Mouse (Mus musculus) thymus, postnatal 25 days (tissue): ENCODE measurements around the gene Cd200r1.

Source experiments
- DNase-seq: peaks from one replicate; pipeline ENCODE4 v3.0.0; 2022

The Cd200r1 gene

GRCm38 (mm10) chr16:44765555-44766319 lies at the start of gene Cd200r1:
TSS of gene Cd200r1 (plus strand) at chr16:44765736.
- DNase-seq, result peak; percentile 36

DNA sequence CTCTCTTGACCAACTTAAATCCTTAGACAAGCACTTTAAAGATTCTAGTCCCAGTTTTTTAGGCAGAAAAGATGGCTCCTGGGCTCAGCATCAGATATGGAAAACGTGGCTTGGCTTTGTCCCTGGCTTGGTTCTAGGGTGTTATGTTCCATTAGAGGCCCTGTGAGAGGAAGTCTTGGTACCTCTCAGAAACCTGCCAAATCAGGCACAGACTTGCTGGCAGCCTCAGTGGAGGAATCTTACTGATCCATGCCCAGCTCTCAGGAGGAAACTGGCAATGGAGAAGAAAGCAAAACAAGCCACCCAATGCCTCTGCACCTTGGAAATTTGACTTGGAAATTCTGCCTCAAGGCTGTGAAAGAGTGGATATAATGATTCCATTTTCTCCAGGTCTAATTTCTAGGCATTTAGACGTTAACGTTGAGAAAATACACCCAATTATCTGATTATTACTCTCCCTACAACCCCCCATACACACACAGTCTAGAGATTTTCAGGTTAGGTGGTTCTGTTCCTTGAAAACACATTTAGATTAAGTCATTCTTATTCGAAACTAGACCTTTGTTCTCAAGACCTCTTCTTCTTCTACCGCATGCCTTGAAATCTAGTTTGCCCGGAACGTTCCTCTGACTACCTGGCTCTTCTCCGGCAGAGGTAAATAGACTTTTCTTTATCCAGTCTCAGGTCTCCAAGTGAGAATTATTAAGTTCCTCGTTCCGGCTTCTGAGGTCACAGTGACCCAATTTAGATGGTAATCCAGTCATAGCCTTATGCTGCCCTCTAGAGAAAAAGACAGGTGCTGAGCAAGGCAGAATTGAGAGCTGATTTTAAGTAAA lies 49.0 kb upstream of the Cd200r1 start:
- DNase-seq, result no peak

DNA sequence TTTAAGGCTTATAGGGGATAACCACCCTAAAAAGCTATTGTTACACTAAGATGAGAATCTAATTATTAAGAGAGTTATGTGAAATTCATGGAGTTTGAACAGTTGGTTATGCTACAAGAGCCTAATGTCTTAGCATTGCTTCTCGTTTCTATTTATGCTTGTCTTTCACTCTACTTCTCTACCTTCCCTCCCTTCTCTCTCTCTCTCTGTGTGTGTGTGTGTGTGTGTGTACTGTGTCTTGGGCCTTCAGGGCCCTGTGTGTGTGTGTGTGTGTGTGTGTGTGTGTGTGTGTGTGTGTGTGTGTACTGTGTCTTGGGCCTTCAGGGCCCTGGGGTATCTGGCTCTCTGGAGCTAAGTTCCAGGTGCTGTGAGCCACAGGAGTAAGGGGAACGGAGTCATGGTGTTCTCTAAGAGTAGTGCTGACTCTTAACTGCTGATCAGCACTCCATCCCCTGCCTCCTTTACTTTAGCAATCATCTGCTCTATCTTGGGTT lies 48.3 kb upstream of the Cd200r1 start:
- no peak for DNase-seq

DNA sequence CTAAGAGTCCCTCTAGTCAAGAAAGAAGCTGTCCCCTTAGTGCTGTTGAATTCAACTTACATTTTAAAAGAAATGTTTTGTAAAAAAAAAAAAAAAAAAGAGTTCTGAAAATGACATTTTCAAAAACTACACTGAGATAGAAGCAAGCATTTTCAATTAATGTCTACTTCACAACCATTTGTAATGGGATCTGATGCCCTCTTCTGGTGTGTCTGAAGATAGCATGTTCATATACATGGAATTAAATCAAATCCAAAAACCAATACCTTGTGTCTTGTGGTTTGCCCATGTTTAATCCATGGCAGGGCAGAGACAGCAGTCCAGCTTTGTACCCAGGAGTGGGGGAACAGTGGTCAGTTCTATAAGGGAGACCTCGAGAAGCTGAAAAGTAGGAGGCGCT lies 47.7 kb upstream of the Cd200r1 start:
- DNase-seq, result no peak

DNA sequence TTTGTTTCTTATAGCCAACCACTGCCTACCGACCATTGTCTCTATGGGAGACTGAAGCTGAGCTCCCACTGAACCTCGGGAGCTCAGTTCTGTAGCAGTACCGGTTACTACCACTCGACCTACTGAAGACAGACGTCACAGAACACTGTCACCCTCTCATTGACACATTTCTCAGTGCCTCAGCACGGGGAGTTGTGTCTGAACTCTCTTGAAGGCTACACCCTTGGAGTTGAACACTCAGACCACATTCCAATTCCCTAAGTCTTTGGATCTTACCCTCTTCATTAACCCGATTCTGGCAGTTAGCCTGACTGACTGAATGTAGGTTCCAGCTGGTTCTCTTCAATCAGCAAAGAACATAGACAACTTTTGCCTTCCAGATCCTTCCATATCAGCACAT lies 46.2 kb upstream of the Cd200r1 start:
- DNase-seq, result no peak

DNA sequence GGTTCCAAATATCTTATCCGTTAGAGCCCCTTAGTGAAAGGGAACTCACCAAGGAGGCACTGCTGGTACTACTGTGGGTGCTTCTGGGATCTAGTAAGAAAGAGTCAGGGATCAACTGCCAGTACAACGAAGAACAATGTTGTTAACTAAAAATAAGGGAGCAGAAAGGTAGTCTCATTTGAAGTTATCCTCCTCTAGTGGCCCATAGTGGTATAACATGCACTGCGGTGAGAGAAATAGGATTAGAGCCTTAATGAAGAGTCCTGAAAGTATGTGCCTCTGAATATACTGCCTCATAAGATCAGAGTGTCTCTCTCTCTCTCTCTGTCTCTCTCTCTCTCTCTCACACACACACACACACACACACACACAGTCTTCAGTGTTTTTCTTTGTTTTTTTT lies 45.0 kb upstream of the Cd200r1 start:
- DNase-seq, result no peak

DNA sequence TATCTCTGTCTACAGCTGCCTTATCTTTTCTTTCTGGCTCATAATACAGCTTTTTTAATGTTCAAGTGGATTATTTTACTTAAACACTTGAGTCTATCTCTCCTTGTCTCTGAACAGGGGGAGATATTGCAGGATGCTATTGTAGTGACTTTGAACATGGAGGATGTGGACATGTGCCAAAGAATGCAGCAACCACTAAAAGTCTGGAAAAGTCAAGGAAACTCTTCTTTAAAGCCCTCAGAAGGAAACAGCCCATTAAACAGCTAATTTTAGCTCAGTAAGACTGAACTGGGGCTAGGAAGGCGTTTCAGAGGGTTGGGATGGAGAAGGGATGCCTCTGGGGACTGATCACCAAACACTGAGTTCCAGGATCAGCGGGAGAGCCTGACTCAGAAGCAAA lies 42.9 kb upstream of the Cd200r1 start:
- DNase-seq, result no peak

GRCm38 (mm10) chr16:44724083-44724787 lies 41.3 kb upstream of the Cd200r1 start, which contains the start of gene Nepro:
TSS of gene Nepro (plus strand) at chr16:44724301.
- DNase-seq, result peak; percentile 92

DNA sequence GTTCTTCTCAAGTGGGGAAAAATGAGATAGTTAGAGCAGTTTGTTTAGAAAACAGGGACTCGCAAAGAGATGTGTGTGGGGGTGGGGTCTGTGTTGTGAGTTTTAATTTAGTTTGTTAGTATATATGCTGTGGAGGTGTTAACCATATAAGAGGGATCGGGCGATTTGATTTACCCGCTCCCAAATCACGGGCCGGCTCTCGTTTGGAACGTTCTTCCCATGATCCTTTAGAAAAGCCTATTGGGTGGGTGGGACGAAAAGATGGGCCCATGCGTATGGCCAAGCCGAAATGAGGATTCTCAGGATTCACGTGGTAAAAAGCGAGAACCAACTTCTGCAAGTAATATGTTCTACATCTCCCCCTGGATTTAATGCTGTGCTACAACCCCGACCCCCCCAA lies 40.7 kb upstream of the Cd200r1 start:
- no peak for DNase-seq

- peak; percentile 63 for DNase-seq
Observed at GRCm38 (mm10) chr16:44725286-44726223, 40.0 kb upstream of the Cd200r1 start.

DNA sequence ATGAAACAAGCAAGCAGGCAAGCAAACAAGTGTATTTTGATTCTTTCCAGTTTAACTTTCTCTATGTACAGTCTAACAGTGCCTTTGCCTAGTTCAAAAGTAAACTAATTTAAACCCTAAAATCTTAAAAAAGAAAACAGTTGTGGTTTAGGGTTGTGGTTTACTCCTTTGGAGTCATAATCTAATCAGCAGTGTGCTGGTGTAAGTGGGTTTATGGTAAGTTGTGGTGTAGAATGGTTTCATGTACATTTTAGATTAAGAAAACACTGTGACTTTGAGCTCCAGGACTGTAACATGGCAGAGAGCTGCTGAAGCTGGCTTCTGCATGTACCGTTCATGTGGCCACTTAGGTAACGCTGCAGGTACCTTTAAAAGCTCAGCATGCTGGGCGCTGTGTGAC lies 38.0 kb upstream of the Cd200r1 start:
- no peak for DNase-seq

DNA sequence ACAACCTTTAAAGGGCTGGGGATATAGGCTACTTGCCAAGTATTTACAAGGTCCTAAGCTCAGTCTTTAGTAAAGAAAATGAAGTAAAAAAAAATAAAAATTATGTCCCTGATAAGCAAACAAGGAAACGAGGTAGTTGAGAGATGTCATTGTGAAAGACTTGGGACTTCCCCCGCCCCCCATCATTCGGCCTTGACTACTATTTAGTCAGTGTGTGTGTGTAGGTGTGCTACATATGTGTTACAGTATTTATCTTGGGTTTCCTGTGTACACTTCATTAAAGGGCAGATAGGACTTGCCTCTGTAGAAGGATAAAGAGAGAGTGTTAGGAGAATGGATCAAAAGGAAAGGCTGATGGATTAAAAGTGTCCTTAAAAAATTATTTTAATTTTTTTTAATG lies 31.5 kb upstream of the Cd200r1 start:
- DNase-seq, result no peak

DNA sequence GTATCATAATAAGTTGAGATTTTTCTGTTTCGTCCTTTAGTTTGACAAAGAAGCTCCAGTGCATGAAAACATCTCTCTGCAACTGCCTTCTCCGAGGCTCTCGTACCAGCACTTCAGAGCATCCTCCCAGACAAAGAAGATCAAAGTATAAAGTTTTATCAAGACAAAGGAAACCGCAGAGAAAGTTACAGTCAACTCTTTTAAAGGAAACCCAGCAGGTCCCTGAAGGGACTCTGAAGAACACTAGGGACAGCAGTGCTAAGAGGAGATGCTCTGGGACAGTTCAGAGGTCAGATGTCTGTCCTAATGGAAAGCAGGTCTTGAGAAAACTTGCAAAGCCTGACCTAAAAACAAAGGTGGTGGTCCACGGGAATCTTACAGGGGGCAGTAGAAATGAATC lies 29.9 kb upstream of the Cd200r1 start:
- DNase-seq, result no peak

DNA sequence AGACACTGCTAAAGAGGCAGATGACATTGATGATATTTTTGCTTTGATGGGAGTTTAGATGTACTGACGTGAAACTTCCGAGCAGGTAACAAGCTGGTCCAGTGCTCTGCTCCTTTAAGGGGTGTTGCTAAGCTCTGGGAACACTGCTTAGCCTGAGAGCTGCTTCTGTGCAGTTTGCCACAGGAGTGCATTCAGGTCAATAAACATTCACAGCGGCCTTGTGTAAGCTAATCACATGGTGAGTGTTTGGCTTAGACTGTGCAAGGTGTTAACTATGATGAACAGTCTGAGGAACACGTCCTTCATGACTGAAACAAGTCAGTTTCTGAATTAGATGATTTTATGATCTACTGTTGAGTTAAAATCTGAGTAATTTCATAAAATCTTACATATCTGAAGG lies 29.4 kb upstream of the Cd200r1 start:
- DNase-seq, result no peak

GRCm38 (mm10) chr16:44742753-44743152 lies 22.8 kb upstream of the Cd200r1 start:
- no peak for DNase-seq

- DNase-seq, result no peak
Observed at GRCm38 (mm10) chr16:44745471-44745865, 20.1 kb upstream of the Cd200r1 start.

DNA sequence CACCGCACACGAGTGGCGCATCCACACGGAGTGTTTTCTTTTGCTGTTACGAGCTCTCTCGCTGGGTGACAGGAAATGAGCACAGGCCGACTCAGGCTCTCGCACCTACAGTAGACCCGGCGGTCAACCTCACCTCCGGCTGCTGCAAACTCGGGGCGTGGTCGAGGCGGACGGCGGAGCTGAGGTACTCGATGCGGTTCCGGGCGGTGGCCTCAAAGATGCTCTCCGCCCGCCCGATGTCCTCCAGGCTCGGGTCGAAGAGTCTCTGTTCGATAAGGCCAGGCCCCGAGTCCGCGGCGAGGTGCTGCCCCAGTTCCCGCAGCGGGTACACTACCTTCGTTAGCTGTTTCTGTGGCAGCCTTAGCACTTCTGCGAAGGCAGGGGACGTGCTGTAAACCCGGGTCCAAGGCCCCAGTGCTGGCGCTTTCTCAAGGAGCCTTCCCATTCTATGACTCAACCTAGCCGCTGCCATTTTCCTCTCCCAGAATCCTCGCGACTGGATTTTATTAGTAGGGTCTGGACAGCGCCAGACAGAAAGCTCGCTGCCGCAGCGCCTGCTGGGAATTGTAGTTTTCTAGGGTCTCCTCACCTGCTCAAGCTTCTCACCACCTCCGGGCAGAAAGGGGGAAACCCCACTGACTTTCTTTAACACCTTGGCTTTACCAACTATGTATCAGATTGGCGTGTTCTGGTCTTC lies 19.5 kb upstream of the Cd200r1 start, which contains the start of gene Gtpbp8:
TSS of gene Gtpbp8 (minus strand) at position 498 of the 697 bp plus-strand sequence.
- DNase-seq, result peak; percentile 83

GRCm38 (mm10) chr16:44748007-44748406 lies 17.5 kb upstream of the Cd200r1 start:
- DNase-seq, result no peak

- no peak for DNase-seq
Observed at GRCm38 (mm10) chr16:44757700-44758099, 7.8 kb upstream of the Cd200r1 start.

- DNase-seq, result no peak
Observed at GRCm38 (mm10) chr16:44761811-44762210, 3.7 kb upstream of the Cd200r1 start.

- DNase-seq, result peak; percentile 11
Observed at GRCm38 (mm10) chr16:44766320-44766892, 870 bp downstream of the Cd200r1 start.
